Mouse (Mus musculus): ENCODE data around the gene Slc16a6. TPM values are rescaled to one million over a fixed set of nuclear protein-coding genes. Genes with fewer than 3 reads are reported as not detected.
A peak's percentile ranks its signal among the peaks of the same experiment; 100 is the strongest.

The Slc16a6 gene
- polyA plus RNA-seq, 1 experiment = 1.6 TPM

GRCm38 (mm10) chr11:109460586-109460985 is 12.8 kb downstream of the Slc16a6 start:
- WGBS = 32% methylated on average over 5 of the region's 5 CpGs
- no peaks in the 10 kb centered on the region for H3K4me1 ChIP-seq (ENCODE audit: control insufficient read depth, insufficient read depth, low read length)
- no peak for DNase-seq
- TF ChIP-seq POLR2A (IDR thresholded peaks at IDR 0.05; ENCODE audit: borderline replicate concordance, extremely low read depth, low read depth, low read length) = no peak
- TF ChIP-seq CTCF (IDR thresholded peaks at IDR 0.05; ENCODE audit: insufficient read depth, low read length) = no peak
- H3K4me3 ChIP-seq (replicated peaks; ENCODE audit: extremely low read depth, low read depth, low read length) = no peak overlapping the region

GRCm38 (mm10) chr11:109458165-109458564 is 15.2 kb downstream of the Slc16a6 start:
- WGBS = 93% methylated on average over 11 of the region's 11 CpGs
- DNase-seq = no peak
- TF ChIP-seq CTCF (IDR thresholded peaks at IDR 0.05; ENCODE audit: insufficient read depth, low read length) = no peak
- no peak for TF ChIP-seq POLR2A (IDR thresholded peaks at IDR 0.05; ENCODE audit: borderline replicate concordance, extremely low read depth, low read depth, low read length)
- H3K4me1 ChIP-seq (ENCODE audit: control insufficient read depth, insufficient read depth, low read length) = no peaks in the 10 kb centered on the region
- no peak overlapping the region for H3K4me3 ChIP-seq (replicated peaks; ENCODE audit: extremely low read depth, low read depth, low read length)

GRCm38 (mm10) chr11:109456261-109456660 is 17.1 kb downstream of the Slc16a6 start:
- TF ChIP-seq POLR2A (IDR thresholded peaks at IDR 0.05; ENCODE audit: borderline replicate concordance, extremely low read depth, low read depth, low read length) (no peak), CTCF (IDR thresholded peaks at IDR 0.05; ENCODE audit: insufficient read depth, low read length) (no peak)
- Histone ChIP-seq H3K4me1 (ENCODE audit: control insufficient read depth, insufficient read depth, low read length) (no peaks in the 10 kb centered on the region), H3K4me3 (replicated peaks; ENCODE audit: extremely low read depth, low read depth, low read length) (no peak overlapping the region)
- 91% methylated on average over 5 of the region's 5 CpGs for WGBS
- DNase-seq = no peak

- 85% methylated on average over 11 of the region's 11 CpGs for WGBS
- TF ChIP-seq POLR2A (IDR thresholded peaks at IDR 0.05; ENCODE audit: borderline replicate concordance, extremely low read depth, low read depth, low read length) = no peak
- no peak for TF ChIP-seq CTCF (IDR thresholded peaks at IDR 0.05; ENCODE audit: insufficient read depth, low read length)
- H3K4me1 ChIP-seq (ENCODE audit: control insufficient read depth, insufficient read depth, low read length) = no peaks in the 10 kb centered on the region
- no peak for DNase-seq
- no peak overlapping the region for H3K4me3 ChIP-seq (replicated peaks; ENCODE audit: extremely low read depth, low read depth, low read length)
These were observed 22.2 kb downstream of the Slc16a6 start for GRCm38 (mm10) chr11:109451169-109451568.

GRCm38 (mm10) chr11:109445438-109446035 is 27.9 kb downstream of the Slc16a6 start:
- Histone ChIP-seq H3K4me3 (replicated peaks; ENCODE audit: extremely low read depth, low read depth, low read length) (no peak overlapping the region), H3K4me1 (ENCODE audit: control insufficient read depth, insufficient read depth, low read length) (no peaks in the 10 kb centered on the region)
- DNase-seq = no peak
- no peak for TF ChIP-seq POLR2A (IDR thresholded peaks at IDR 0.05; ENCODE audit: borderline replicate concordance, extremely low read depth, low read depth, low read length)
- TF ChIP-seq CTCF (IDR thresholded peaks at IDR 0.05; ENCODE audit: insufficient read depth, low read length) = peak; percentile 59
- 40% methylated on average over 13 of the region's 13 CpGs for WGBS

- peak; percentile 31 for DNase-seq
- H3K4me3 ChIP-seq (replicated peaks; ENCODE audit: extremely low read depth, low read depth, low read length) = no peak overlapping the region
- H3K4me1 ChIP-seq (ENCODE audit: control insufficient read depth, insufficient read depth, low read length) = no peaks in the 10 kb centered on the region
- 53% methylated on average over 7 of the region's 7 CpGs for WGBS
- TF ChIP-seq CTCF (IDR thresholded peaks at IDR 0.05; ENCODE audit: insufficient read depth, low read length) (peak; percentile 44; the same call in 1 of the 2 replicates), POLR2A (IDR thresholded peaks at IDR 0.05; ENCODE audit: borderline replicate concordance, extremely low read depth, low read depth, low read length) (no peak)
These were observed 28.8 kb downstream of the Slc16a6 start for GRCm38 (mm10) chr11:109444600-109444999.

- no peak for DNase-seq
- Histone ChIP-seq H3K4me1 (ENCODE audit: control insufficient read depth, insufficient read depth, low read length) (0 out of 2 replicates have a peak, but pooled peaks cover 3% of the 10 kb centered on the region), H3K4me3 (replicated peaks; ENCODE audit: extremely low read depth, low read depth, low read length) (no peak overlapping the region)
- TF ChIP-seq CTCF (IDR thresholded peaks at IDR 0.05; ENCODE audit: insufficient read depth, low read length) = no peak
- TF ChIP-seq POLR2A (IDR thresholded peaks at IDR 0.05; ENCODE audit: borderline replicate concordance, extremely low read depth, low read depth, low read length) = no peak
- 91% methylated on average over 8 of the region's 8 CpGs for WGBS
These were observed 29.7 kb downstream of the Slc16a6 start for GRCm38 (mm10) chr11:109443468-109444263.

- DNase-seq = no peak
- TF ChIP-seq POLR2A (IDR thresholded peaks at IDR 0.05; ENCODE audit: borderline replicate concordance, extremely low read depth, low read depth, low read length) (no peak), CTCF (IDR thresholded peaks at IDR 0.05; ENCODE audit: insufficient read depth, low read length) (no peak)
These were observed 31.1 kb downstream of the Slc16a6 start for GRCm38 (mm10) chr11:109442166-109442730.

GRCm38 (mm10) chr11:109441119-109441518 is 32.3 kb downstream of the Slc16a6 start:
- Histone ChIP-seq H3K4me1 (ENCODE audit: control insufficient read depth, insufficient read depth, low read length) (0 out of 2 replicates have a peak, but pooled peaks cover 3% of the 10 kb centered on the region), H3K4me3 (replicated peaks; ENCODE audit: extremely low read depth, low read depth, low read length) (no peak overlapping the region)
- 51% methylated on average over 3 of the region's 3 CpGs for WGBS
- TF ChIP-seq POLR2A (IDR thresholded peaks at IDR 0.05; ENCODE audit: borderline replicate concordance, extremely low read depth, low read depth, low read length) (no peak), CTCF (IDR thresholded peaks at IDR 0.05; ENCODE audit: insufficient read depth, low read length) (peak; percentile 84)
- DNase-seq = peak; percentile 36

More at GRCm38 (mm10) chr11:109442166-109442730, 31.1 kb downstream of the Slc16a6 start:
- Histone ChIP-seq H3K4me3 (replicated peaks; ENCODE audit: extremely low read depth, low read depth, low read length) (no peak overlapping the region), H3K4me1 (ENCODE audit: control insufficient read depth, insufficient read depth, low read length) (0 out of 2 replicates have a peak, but pooled peaks cover 3% of the 10 kb centered on the region)
- 57% methylated on average over 5 of the region's 5 CpGs for WGBS
